1 mouse cellular context compared by ENCODE assay signal in the genomic region with DNA sequence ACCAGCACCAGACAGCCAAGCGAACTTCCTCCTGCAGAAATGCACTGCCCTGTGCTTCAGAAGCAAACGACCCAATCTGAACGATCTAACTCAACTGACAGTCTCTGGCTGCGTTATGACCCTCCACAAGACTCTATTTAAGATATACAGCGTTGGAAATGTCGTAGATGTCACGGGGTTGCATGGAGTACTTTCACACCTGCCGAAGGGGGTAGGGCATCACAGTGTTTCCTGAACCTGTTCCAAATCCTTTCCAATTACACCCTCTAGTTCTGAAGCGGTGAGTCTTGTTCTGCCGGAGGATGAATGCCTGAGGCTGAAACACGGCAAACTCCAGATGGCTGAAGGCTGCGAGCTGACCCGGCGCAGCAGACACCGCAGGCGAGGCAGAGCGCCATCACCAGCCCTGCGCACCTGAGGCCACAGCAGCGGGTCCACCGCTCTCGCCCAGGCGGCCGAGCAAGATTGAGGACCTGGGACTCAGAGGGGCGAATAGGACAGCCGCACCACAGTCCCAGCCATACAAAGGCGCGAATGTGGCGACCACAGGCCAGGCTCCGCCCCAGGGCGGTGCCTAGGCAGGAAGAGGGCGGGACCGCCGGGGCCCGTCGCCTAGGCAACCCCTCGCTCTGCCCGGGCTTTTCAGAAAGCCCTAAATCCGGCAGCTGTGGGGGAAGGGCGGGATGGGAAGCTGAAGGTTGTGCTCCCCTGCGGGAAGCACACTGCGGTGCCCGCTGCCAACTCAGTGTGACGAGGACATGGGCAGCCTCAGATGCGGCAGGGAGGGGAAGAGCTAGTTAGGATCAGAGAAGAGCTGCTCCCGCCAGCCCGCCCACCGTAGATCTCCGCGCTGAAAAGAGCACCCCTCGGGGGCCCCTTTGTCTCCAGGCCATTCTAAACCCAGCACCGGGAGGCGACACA.
TF ChIP-seq lines count a peak whose summit lies in the region.

TSS of gene Ing1 (plus strand) at position 773 of the 921 bp plus-strand sequence.

TF ChIP-seq in MEL, 35 proteins besides CTCF, POLR2A, EP300 and RAD21 (continued from another document):
- TF ChIP-seq UBTF (IDR thresholded peaks at IDR 0.05; ENCODE audit: borderline replicate concordance, insufficient read depth, low read depth, low read length) (peak; percentile 65; the same call in 1 of the 2 replicates), TBP (IDR thresholded peaks at IDR 0.05; ENCODE audit: low read depth, low read length) (peak; percentile 75), MXI1 (IDR thresholded peaks at IDR 0.05; ENCODE audit: low read depth, low read length) (no peak; the same call in 1 of the 2 replicates), MAX (IDR thresholded peaks at IDR 0.05; ENCODE audit: low read length) (0 out of 2 replicates have a peak, but pooled peaks have one; percentile 35), NRF1 (IDR thresholded peaks at IDR 0.05; ENCODE audit: insufficient read depth, low read depth, low read length, poor library complexity, severe bottlenecking) (0 out of 2 replicates have a peak, but pooled peaks have one; percentile 16), MAZ (IDR thresholded peaks at IDR 0.05; ENCODE audit: low read depth, low read length) (no peak; the same call in 1 of the 2 replicates), BHLHE40 (IDR thresholded peaks at IDR 0.05; ENCODE audit: borderline replicate concordance, low read depth, low read length) (no peak), GATA1 (IDR thresholded peaks at IDR 0.05; ENCODE audit: low read depth, low read length) (no peak)
TF ChIP-seq in MEL: peak in this region for 14.
